Mouse (Mus musculus) forebrain, embryonic 12.5 days (tissue): ENCODE data around the gene Plb1. TPM values are rescaled to one million over a fixed set of nuclear protein-coding genes. Genes with fewer than 3 reads are reported as not detected.

Experiments
- ATAC-seq: fragments of 200-750 bp; cut with Nextera tagmentation; 2 replicates; pipeline ENCODE4 v1.8.0; 2017; ENCODE audit warnings: moderate TSS enrichment; ENCODE audit not compliant: low FRiP score
- H3K27ac ChIP-seq: fragments of 300-500 bp; sonication (generic); 2 replicates; pipeline ENCODE4 v1.5.1; 2016; ENCODE audit warnings: mild to moderate bottlenecking
- H3K27me3 ChIP-seq: fragments of 300-500 bp; sonication (generic); 2 replicates; pipeline ENCODE4 v1.6.1; 2016; ENCODE audit warnings: mild to moderate bottlenecking
- H3K36me3 ChIP-seq: fragments of 300-500 bp; sonication (generic); replicated peaks from 2 replicates; pipeline ENCODE4 v1.6.1; 2016; ENCODE audit warnings: mild to moderate bottlenecking
- H3K4me1 ChIP-seq: fragments of 300-500 bp; sonication (generic); 2 replicates; pipeline ENCODE4 v1.6.1; 2016
- H3K4me2 ChIP-seq: fragments of 300-500 bp; sonication (generic); 2 replicates; pipeline ENCODE4 v1.6.1; 2016; ENCODE audit warnings: mild to moderate bottlenecking, moderate library complexity
- H3K4me3 ChIP-seq: fragments of 300-500 bp; sonication (generic); replicated peaks from 2 replicates; pipeline ENCODE4 v1.5.1; 2016; ENCODE audit warnings: mild to moderate bottlenecking
- H3K9ac ChIP-seq: fragments of 300-500 bp; sonication (generic); 2 replicates; pipeline ENCODE4 v1.6.1; 2016; ENCODE audit warnings: mild to moderate bottlenecking
- H3K9me3 ChIP-seq: fragments of 300-500 bp; sonication (generic); 2 replicates; pipeline ENCODE4 v1.6.1; 2016
- WGBS: fragments of 180-500 bp; shearing (Covaris S2); methylation state at CpG from one replicate; pipeline ENCODE4 v1.1.7; 2016; 5-methylcytosine and 5-hydroxymethylcytosine counted together
- polyA plus RNA-seq: library from polyadenylated mRNA; unstranded; fragments of >200 nt; fragmentation: Nextera tagmentation; extraction: Ambion mirVana; gene quantifications from 2 replicates; pipeline ENCODE4 v1.2.1, GENCODE M21; 2016

Gene Plb1
- polyA plus RNA-seq, 1 experiment from 2014 or later, result 0.20 TPM

GRCm38 (mm10) chr5:32340246-32340645, 107.7 kb downstream of the Plb1 start:
- Histone ChIP-seq H3K9me3 (no peaks in the 10 kb centered on the region), H3K4me1 (peaks cover 4% of the 10 kb centered on the region), H3K27me3 (no peaks in the 10 kb centered on the region), H3K4me3 (no peak overlapping the region), H3K9ac (no peak overlapping the region), H3K27ac (no peak overlapping the region), H3K36me3 (no peaks in the 10 kb centered on the region), H3K4me2 (no peak overlapping the region)
- WGBS, result 78% methylated on average over 1 of the region's 1 CpGs
- no peak for ATAC-seq

DNA sequence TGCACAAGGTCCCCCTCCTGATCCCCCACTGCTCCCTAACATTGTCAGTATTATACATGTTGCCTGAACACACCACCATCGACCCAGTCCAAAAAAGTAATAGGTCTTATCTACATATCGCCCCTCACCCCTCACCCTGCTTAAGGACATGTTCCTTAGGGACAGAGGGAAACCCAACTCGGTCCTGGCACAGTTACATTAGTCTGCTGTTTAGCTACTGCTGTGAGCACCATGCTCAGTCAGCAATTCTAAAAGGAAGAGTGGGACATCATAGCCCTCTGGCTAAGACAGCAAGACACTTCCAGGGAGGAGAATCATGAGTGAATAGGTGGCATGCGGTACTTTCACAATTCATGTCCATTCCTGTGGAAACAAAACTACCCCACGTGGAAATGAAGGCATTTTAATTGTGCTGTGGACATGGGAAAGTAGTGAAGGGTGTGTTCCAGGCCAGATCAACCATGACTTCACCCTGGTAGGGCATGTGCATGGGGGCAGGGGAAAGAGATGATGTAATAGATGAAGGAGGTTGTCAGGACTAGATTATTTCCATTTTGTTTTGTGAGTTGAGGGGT, 110.3 kb downstream of the Plb1 start:
- Histone ChIP-seq H3K4me3 (no peak overlapping the region), H3K36me3 (no peaks in the 10 kb centered on the region), H3K4me1 (no peaks in the 10 kb centered on the region), H3K27ac (no peak overlapping the region), H3K9ac (no peak overlapping the region), H3K4me2 (no peak overlapping the region), H3K27me3 (no peaks in the 10 kb centered on the region), H3K9me3 (no peaks in the 10 kb centered on the region)
- 81% methylated on average over 5 of the region's 5 CpGs for WGBS
- ATAC-seq, result no peak

DNA sequence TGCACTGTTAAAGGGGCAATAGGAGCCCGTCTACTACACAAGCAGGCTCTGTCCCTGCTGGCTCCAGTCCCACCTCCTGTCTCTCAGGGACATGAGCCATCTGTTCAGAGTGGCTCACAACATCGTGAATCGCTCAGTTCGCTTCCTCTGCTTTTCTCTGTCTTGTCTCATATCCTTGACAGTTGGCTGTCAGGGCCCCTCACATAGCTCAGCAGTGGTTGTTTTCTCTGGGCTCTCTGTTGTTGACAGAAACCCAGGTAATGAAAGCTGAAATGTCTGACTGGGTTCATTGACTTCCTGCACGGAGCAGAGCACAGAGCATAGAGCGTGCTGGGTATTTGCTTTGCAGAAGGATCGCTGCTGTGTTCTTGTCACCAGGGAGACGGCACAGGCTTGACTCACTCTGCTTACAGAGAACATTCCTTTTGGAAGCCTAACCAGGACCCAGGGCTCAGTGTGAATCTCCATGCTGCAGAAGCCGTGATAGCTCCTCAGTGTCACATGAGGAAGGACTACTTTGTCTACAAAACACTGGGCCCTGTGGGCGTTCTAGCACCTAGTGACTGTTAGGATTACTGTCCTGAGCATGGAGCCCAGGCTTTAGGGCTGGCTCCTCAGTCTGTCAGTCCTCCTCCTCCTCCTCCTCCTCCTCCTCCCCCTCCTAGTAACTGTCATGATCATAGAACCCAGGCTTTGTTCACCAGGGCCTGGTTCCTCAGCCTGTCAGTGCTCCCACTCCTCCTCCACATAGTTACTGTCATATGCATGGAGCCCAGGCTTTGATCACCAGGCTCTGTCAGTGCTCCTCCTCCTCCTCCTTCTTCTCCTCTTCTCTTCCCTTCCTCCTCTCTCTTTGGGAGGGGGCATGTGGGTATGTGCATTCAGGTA, 113.8 kb downstream of the Plb1 start:
- 70% methylated on average over 10 of the region's 10 CpGs for WGBS
- H3K27ac ChIP-seq, result no peak overlapping the region

GRCm38 (mm10) chr5:32349718-32350117, 117.2 kb downstream of the Plb1 start:
- no peaks in the 10 kb centered on the region for H3K9me3 ChIP-seq
- no peak overlapping the region for H3K9ac ChIP-seq
- no peak for ATAC-seq
- no peaks in the 10 kb centered on the region for H3K4me1 ChIP-seq
- H3K27me3 ChIP-seq, result no peaks in the 10 kb centered on the region
- no peak overlapping the region for H3K4me3 ChIP-seq
- no peak overlapping the region for H3K4me2 ChIP-seq
- no peaks in the 10 kb centered on the region for H3K36me3 ChIP-seq
- 77% methylated on average over 3 of the region's 3 CpGs for WGBS
- H3K27ac ChIP-seq, result no peak overlapping the region

More for the DNA sequence above, 113.8 kb downstream of the Plb1 start:
- no peaks in the 10 kb centered on the region for H3K36me3 ChIP-seq
- no peak overlapping the region for H3K9ac ChIP-seq
- no peak for ATAC-seq
- no peaks in the 10 kb centered on the region for H3K9me3 ChIP-seq
- no peak overlapping the region for H3K4me3 ChIP-seq
- H3K27me3 ChIP-seq, result no peaks in the 10 kb centered on the region
- no peaks in the 10 kb centered on the region for H3K4me1 ChIP-seq
- no peak overlapping the region for H3K4me2 ChIP-seq

GRCm38 (mm10) chr5:32350551-32351256, 118.2 kb downstream of the Plb1 start:
- no peaks in the 10 kb centered on the region for H3K4me1 ChIP-seq
- H3K36me3 ChIP-seq, result no peaks in the 10 kb centered on the region
- H3K4me3 ChIP-seq, result no peak overlapping the region
- H3K27ac ChIP-seq, result no peak overlapping the region
- no peaks in the 10 kb centered on the region for H3K27me3 ChIP-seq
- H3K9ac ChIP-seq, result no peak overlapping the region
- WGBS, result 81% methylated on average over 3 of the region's 3 CpGs
- no peak overlapping the region for H3K4me2 ChIP-seq
- ATAC-seq, result no peak
- H3K9me3 ChIP-seq, result no peaks in the 10 kb centered on the region

DNA sequence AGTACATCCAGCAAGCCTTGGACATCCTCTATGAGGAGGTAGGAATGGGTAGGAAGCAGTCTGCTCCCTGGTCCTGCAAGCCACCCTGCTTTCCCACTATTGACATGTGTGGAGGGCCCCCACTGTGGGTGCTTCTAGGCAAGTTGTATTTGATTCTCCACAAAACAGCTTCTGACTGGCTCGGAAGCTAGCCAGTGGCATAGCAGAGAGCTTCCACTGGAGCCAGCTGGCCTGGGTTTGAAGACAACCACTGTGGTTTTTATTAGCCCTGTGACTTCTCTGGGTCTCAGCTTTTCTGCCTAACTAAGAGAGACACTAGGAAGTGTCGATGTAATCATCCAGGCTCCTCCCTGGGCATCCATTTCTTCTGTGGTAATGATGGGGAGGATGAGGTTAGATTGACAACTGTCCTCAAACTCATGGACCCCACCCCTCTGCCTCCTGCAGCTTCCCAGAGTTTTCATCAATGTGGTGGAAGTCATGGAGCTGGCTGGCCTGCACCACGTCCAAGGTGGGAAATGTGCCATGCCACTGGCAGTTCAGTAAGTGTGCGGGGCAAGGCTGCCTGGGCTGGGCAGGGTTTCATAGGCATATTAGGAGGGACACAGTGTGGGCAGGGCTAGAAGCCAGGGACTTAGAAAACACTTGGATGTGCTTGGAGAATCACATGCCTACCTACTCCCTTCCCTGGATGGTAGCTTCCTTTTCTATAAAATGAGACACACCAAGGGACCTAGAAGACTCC, 119.4 kb downstream of the Plb1 start:
- 84% methylated on average over 4 of the region's 4 CpGs for WGBS
- H3K27me3 ChIP-seq, result no peaks in the 10 kb centered on the region
- no peak for ATAC-seq
- H3K4me2 ChIP-seq, result no peak overlapping the region
- no peak overlapping the region for H3K4me3 ChIP-seq
- H3K9ac ChIP-seq, result no peak overlapping the region
- no peaks in the 10 kb centered on the region for H3K36me3 ChIP-seq
- no peaks in the 10 kb centered on the region for H3K9me3 ChIP-seq
- H3K27ac ChIP-seq, result no peak overlapping the region
- H3K4me1 ChIP-seq, result no peaks in the 10 kb centered on the region

DNA sequence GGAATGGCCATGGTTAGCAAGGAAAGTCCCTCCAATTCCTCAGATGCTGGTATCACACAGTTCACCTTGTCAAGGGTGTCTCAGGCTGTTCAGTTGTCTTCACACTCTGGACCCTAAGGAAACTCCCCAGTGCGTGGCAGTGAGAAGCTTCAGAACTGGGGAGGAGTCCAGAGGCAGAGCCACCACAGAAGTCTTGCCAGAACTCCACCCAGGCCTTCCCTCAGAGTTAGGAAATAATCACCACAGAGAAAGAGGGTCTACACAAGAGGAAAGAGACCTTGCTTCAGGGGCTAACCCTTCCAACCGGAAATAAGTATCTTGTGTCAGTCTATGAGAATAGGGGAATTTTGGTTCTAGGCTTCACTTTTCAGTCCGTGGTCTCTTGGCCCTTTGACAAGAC, 120.3 kb downstream of the Plb1 start:
- Histone ChIP-seq H3K27ac (no peak overlapping the region), H3K4me3 (no peak overlapping the region), H3K36me3 (no peaks in the 10 kb centered on the region), H3K4me2 (no peak overlapping the region), H3K9me3 (no peaks in the 10 kb centered on the region), H3K4me1 (no peaks in the 10 kb centered on the region), H3K27me3 (no peaks in the 10 kb centered on the region), H3K9ac (no peak overlapping the region)
- WGBS, result 79% methylated on average over 3 of the region's 3 CpGs
- no peak for ATAC-seq

DNA sequence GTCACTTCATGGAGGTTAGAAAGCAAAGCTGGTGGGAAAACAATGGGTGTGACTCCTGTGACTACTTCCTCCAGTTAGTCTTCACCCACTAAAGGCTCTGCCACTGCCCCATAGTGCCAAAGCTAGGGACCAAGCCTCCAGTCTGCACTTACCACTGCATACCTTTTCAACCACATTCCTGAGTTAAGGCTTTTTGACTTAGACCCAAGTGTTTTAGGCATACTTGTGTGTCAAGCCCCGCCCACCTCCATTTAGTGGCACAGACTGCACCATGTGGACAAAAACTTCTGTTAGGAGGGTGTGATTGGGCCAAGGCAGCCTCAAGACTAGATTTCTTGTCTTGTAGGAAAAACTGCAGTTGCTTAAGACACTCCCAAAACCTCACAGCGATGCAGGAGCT, 120.8 kb downstream of the Plb1 start:
- Histone ChIP-seq H3K9ac (no peak overlapping the region), H3K4me1 (no peaks in the 10 kb centered on the region), H3K4me2 (no peak overlapping the region), H3K4me3 (no peak overlapping the region), H3K27me3 (no peaks in the 10 kb centered on the region; the same call in 1 of the 2 replicates), H3K36me3 (no peaks in the 10 kb centered on the region), H3K9me3 (no peaks in the 10 kb centered on the region), H3K27ac (no peak overlapping the region)
- no peak for ATAC-seq
- 77% methylated on average over 2 of the region's 2 CpGs for WGBS

DNA sequence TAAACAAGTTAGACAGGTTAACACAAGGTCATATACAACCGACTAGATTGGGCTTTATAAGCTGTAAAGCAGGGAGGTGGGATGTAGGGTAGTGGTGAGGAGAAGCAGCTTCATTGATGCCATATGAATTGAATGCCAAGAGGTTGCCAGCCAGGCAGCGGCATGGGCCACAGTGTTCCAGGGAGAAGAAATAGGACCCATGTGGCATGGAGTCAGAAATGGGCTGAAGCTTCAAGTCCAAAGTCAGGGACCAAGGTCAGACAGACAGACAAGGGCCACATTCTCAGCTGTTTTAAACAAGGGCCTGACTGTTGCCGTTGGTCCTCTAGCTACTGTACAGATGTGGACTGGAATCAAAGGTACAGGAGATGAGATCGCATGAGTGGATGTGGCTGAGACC, 128.0 kb downstream of the Plb1 start:
- Histone ChIP-seq H3K9me3 (no peaks in the 10 kb centered on the region), H3K4me1 (no peaks in the 10 kb centered on the region; the same call in 1 of the 2 replicates), H3K27ac (no peak overlapping the region), H3K4me2 (no peak overlapping the region), H3K36me3 (no peaks in the 10 kb centered on the region), H3K9ac (no peak overlapping the region), H3K4me3 (no peak overlapping the region), H3K27me3 (peaks cover 20% of the 10 kb centered on the region)
- WGBS, result 90% methylated on average over 4 of the region's 4 CpGs
- no peak for ATAC-seq

- Histone ChIP-seq H3K9me3 (no peaks in the 10 kb centered on the region), H3K4me2 (no peak overlapping the region), H3K36me3 (no peaks in the 10 kb centered on the region), H3K27me3 (peaks cover 23% of the 10 kb centered on the region), H3K4me3 (no peak overlapping the region), H3K27ac (no peak overlapping the region), H3K9ac (no peak overlapping the region), H3K4me1 (no peaks in the 10 kb centered on the region; the same call in 1 of the 2 replicates)
- 92% methylated on average over 3 of the region's 3 CpGs for WGBS
- no peak for ATAC-seq
Observed at GRCm38 (mm10) chr5:32361441-32362235, 129.1 kb downstream of the Plb1 start.

- Histone ChIP-seq H3K9me3 (no peaks in the 10 kb centered on the region), H3K4me3 (no peak overlapping the region), H3K27ac (no peak overlapping the region), H3K4me1 (no peaks in the 10 kb centered on the region; the same call in 1 of the 2 replicates), H3K9ac (no peak overlapping the region), H3K27me3 (peaks cover 14% of the 10 kb centered on the region; the same call in 1 of the 2 replicates), H3K36me3 (no peaks in the 10 kb centered on the region), H3K4me2 (no peak overlapping the region)
- no peak for ATAC-seq
- WGBS, result 81% methylated on average over 1 of the region's 1 CpGs
Observed at GRCm38 (mm10) chr5:32369391-32369790, 136.9 kb downstream of the Plb1 start.
